Comparison of ENCODE assay signal across 10 mouse cellular contexts in genomic region chr11:7140449-7140848, GRCm38 (mm10). TPM values are rescaled to one million over a fixed set of nuclear protein-coding genes. Genes with fewer than 3 reads are reported as not detected.
DNase-seq lines count a peak whose midpoint lies in the region; ATAC-seq lines count a peak whose summit lies in the region.
"Had no signal": no experiment of that assay in that cellular context is flagged by ENCODE, and none has a peak within 500 bp of the region (broad histone marks: within the 10 kb centered on the region; RNA-seq: fewer than 3 reads in every experiment).

No protein-coding gene starts in this region.

- H3K27ac ChIP-seq in midbrain, embryonic 14.5 days (replicated peaks; ENCODE audit: low read depth, low read length), result no peak overlapping the region

- 90% methylated on average over 3 of the region's 3 CpGs for WGBS in midbrain, embryonic 14.5 days

- intact Hi-C loops in gastrocnemius, postnatal 36 days (cut with DNase I), result loop anchor here (5.0 kb wide), 1 partner anchor 483 kb away; the partner anchor contains the start of gene Ramp3

- no peaks in the 10 kb centered on the region for H3K4me1 ChIP-seq in midbrain, embryonic 14.5 days (ENCODE audit: control insufficient read depth, insufficient read depth, low read length)
- H3K4me1 ChIP-seq: megakaryocyte, embryonic 14.5 days had no signal

- no peak overlapping the region for H3K4me3 ChIP-seq in midbrain, embryonic 14.5 days (replicated peaks; ENCODE audit: low read depth, low read length)
- H3K4me3 ChIP-seq: megakaryocyte, embryonic 14.5 days had no signal

- H3K9ac ChIP-seq in midbrain, embryonic 14.5 days (replicated peaks; ENCODE audit: low read length), result no peak overlapping the region

- DNase-seq in gastrocnemius, adult 18-20 months (ENCODE audit: low spot score), result peak; percentile 13
- DNase-seq in gastrocnemius, postnatal 36 days, result no peak
- DNase-seq in right cerebral cortex, adult 2 months (ENCODE audit: low spot score in 2 of 2), result peak; percentile 59 to 64
- DNase-seq in right cerebral cortex, postnatal 25 days, result no peak
- peak; percentile 60 for DNase-seq in embryo, embryonic 11 days
- DNase-seq in induced T-regulatory cell, adult 2 months (ENCODE audit: low read depth), result peak; percentile 41
- peak; percentile 70 for DNase-seq in midbrain, embryonic 14.5 days

- no peaks in the 10 kb centered on the region for H3K27me3 ChIP-seq in midbrain, embryonic 14.5 days (ENCODE audit: control insufficient read depth, insufficient read depth, low read length)
- H3K27me3 ChIP-seq: megakaryocyte, embryonic 14.5 days had no signal

- no peak for ATAC-seq in midbrain, embryonic 14.5 days (ENCODE audit: low FRiP score, low TSS enrichment)
- no peak for ATAC-seq in erythroblast, adult 5-6 weeks (replicated peaks; ENCODE audit: low FRiP score, poor library complexity, severe bottlenecking)

- H3K4me2 ChIP-seq in midbrain, embryonic 14.5 days (ENCODE audit: low read length), result no peak overlapping the region

- H3K36me3 ChIP-seq in midbrain, embryonic 14.5 days (ENCODE audit: control insufficient read depth, insufficient read depth, low read length), result 0 out of 2 replicates have a peak, but pooled peaks cover 5% of the 10 kb centered on the region

- no peaks in the 10 kb centered on the region for H3K9me3 ChIP-seq in midbrain, embryonic 14.5 days (ENCODE audit: control insufficient read depth, low read length)

RNA-seq across cellular contexts. Expression of gene Gm11985, which starts 47.9 kb away (rescaled TPM):
- total RNA-seq in gastrocnemius, adult 18-20 months (2021), result not detected
- total RNA-seq in gastrocnemius, postnatal 36 days (2021), result not detected
- not detected in 2 replicates for polyA plus RNA-seq in midbrain, embryonic 14.5 days (2014; fragmentation: Nextera tagmentation; extraction: Ambion mirVana)
- not detected in 2 replicates for total RNA-seq in erythroblast, adult 5-6 weeks (2015; ENCODE audit: low replicate concordance)
- not detected in 2 replicates for total RNA-seq in erythroblast, adult 5-6 weeks (2017; ENCODE audit: low replicate concordance)
- polyA plus RNA-seq: heart, embryonic 14.5 days had no signal

RNA-seq across cellular contexts. Expression of gene Igfbp1, which starts 57.1 kb away (rescaled TPM):
- not detected for total RNA-seq in gastrocnemius, adult 18-20 months (2021)
- not detected for total RNA-seq in gastrocnemius, postnatal 36 days (2021)
- polyA plus RNA-seq in midbrain, embryonic 14.5 days (2014; fragmentation: Nextera tagmentation; extraction: Ambion mirVana), result 0.13 TPM in 2 replicates
- total RNA-seq in erythroblast, adult 5-6 weeks (2015; ENCODE audit: low replicate concordance), result not detected in 2 replicates
- not detected in 2 replicates for total RNA-seq in erythroblast, adult 5-6 weeks (2017; ENCODE audit: low replicate concordance)
- polyA plus RNA-seq: heart, embryonic 14.5 days had no signal

Comparison
In these comparisons a context has a peak if more than half of its experiments do, and no peak if none do; other contexts are left out.
1. DNase-seq: peak in gastrocnemius, adult 18-20 months (single experiment), right cerebral cortex, adult 2 months (2 of 2), embryo, embryonic 11 days (single experiment), induced T-regulatory cell, adult 2 months (single experiment) and midbrain, embryonic 14.5 days (single experiment); none in gastrocnemius, postnatal 36 days (0 of 2) and right cerebral cortex, postnatal 25 days (single experiment).